ENCODE assay signal across 16 mouse cellular contexts in genomic region chr1:91781182-91781581, GRCm38 (mm10). TPM values are rescaled to one million over a fixed set of nuclear protein-coding genes. Genes with fewer than 3 reads are reported as not detected.
DNase-seq lines count a peak whose midpoint lies in the region; ATAC-seq and TF ChIP-seq lines count a peak whose summit lies in the region.
"Had no signal": no experiment of that assay in that cellular context is flagged by ENCODE, and none has a peak within 500 bp of the region (broad histone marks: within the 10 kb centered on the region; RNA-seq: fewer than 3 reads in every experiment).

No protein-coding gene starts in this region.

- 0 out of 2 replicates have a peak, but pooled peaks have one; percentile 18 for TF ChIP-seq CTCF in heart, adult 2 months (IDR thresholded peaks at IDR 0.05)

- peaks cover 4% of the 10 kb centered on the region for H3K4me1 ChIP-seq in heart, adult 2 months (ENCODE audit: control insufficient read depth, insufficient read depth, low read length)
- peaks cover 6% of the 10 kb centered on the region; the same call in 1 of the 2 replicates for H3K4me1 ChIP-seq in heart, embryonic 12.5 days (replicated peaks)
- H3K4me1 ChIP-seq: forebrain, embryonic 12.5 days; liver, embryonic 15.5 days had no signal

- ATAC-seq in heart, embryonic 12.5 days (ENCODE audit: insufficient number of reproducible peaks, low FRiP score) = no peak
- ATAC-seq in CD4-positive, CD25-positive, alpha-beta regulatory T cell, adult 4 months = no peak
- no peak for ATAC-seq in megakaryocyte progenitor cell, adult 5-6 weeks (replicated peaks; ENCODE audit: poor library complexity)

- no peak overlapping the region for H3K9ac ChIP-seq in heart, adult 2 months (ENCODE audit: low read depth, low read length)
- no peak overlapping the region for H3K9ac ChIP-seq in heart, embryonic 12.5 days
- H3K9ac ChIP-seq: forebrain, embryonic 12.5 days; liver, embryonic 15.5 days had no signal

- no peak for TF ChIP-seq POLR2A in heart, adult 2 months (IDR thresholded peaks at IDR 0.05; ENCODE audit: insufficient read depth, low read depth, low read length)

- DNase-seq in heart, adult 2 months = peak; percentile 65 to 76
- peak; percentile 49 for DNase-seq in adrenal gland, postnatal 25 days
- DNase-seq in gastrocnemius, postnatal 14 days = peak; percentile 71
- peak; percentile 38 for DNase-seq in heart, postnatal 4 days
- DNase-seq: kidney, adult 9 months; lung, postnatal 10 days; spleen, adult 18-20 months; thymus, postnatal 4 days had no signal

- no peak overlapping the region for H3K27ac ChIP-seq in heart, adult 2 months
- H3K27ac ChIP-seq in heart, embryonic 12.5 days (ENCODE audit: poor library complexity, severe bottlenecking) = no peak overlapping the region
- H3K27ac ChIP-seq: forebrain, embryonic 12.5 days; liver, embryonic 15.5 days had no signal

- H3K4me3 ChIP-seq in heart, adult 2 months = no peak overlapping the region
- H3K4me3 ChIP-seq in heart, embryonic 12.5 days = no peak overlapping the region
- H3K4me3 ChIP-seq: forebrain, embryonic 12.5 days; liver, embryonic 15.5 days had no signal

- no peak overlapping the region for H3K4me2 ChIP-seq in heart, embryonic 12.5 days
- H3K4me2 ChIP-seq: forebrain, embryonic 12.5 days; liver, embryonic 15.5 days had no signal

- H3K36me3 ChIP-seq in heart, adult 2 months (ENCODE audit: control insufficient read depth, insufficient read depth, low read length) = no peaks in the 10 kb centered on the region
- H3K36me3 ChIP-seq in heart, embryonic 12.5 days = no peaks in the 10 kb centered on the region
- H3K36me3 ChIP-seq: forebrain, embryonic 12.5 days; liver, embryonic 15.5 days had no signal

- H3K27me3 ChIP-seq in heart, adult 2 months (ENCODE audit: control insufficient read depth, insufficient read depth, low read length) = no peaks in the 10 kb centered on the region
- H3K27me3 ChIP-seq in heart, embryonic 12.5 days (replicated peaks) = peaks cover 7% of the 10 kb centered on the region; the same call in 1 of the 2 replicates
- H3K27me3 ChIP-seq: forebrain, embryonic 12.5 days; liver, embryonic 15.5 days had no signal

- H3K79me2 ChIP-seq in heart, adult 2 months (replicated peaks; ENCODE audit: control insufficient read depth, insufficient read depth, low read length) = no peaks in the 10 kb centered on the region

- no peak for TF ChIP-seq EP300 in heart, adult 2 months (IDR thresholded peaks at IDR 0.05; ENCODE audit: insufficient read depth, low read depth, low read length)

- no peaks in the 10 kb centered on the region for H3K9me3 ChIP-seq in heart, embryonic 12.5 days (replicated peaks)
- H3K9me3 ChIP-seq: forebrain, embryonic 12.5 days; liver, embryonic 15.5 days had no signal

- WGBS in heart, adult 2 months = 44% methylated on average over 7 of the region's 7 CpGs
- WGBS in heart, embryonic 12.5 days = 73% methylated on average over 7 of the region's 7 CpGs

- intact Hi-C loops in heart, adult 2 months (cut with DNase I) = no loop called here
- intact Hi-C loops in gastrocnemius, postnatal 14 days (cut with DNase I; ENCODE audit: low total_unique reads) = no loop called here

RNA-seq across cellular contexts. Expression of gene Twist2, which starts 20.1 kb away (rescaled TPM):
- total RNA-seq in heart, adult 2 months (2021) = 1 to 10 TPM; 1.1 to 2.4 TPM
- polyA plus RNA-seq in heart, adult 2 months (2012; rRNA removed) = 2.5 and 4.7 TPM in 2 replicates
- polyA plus RNA-seq in heart, embryonic 12.5 days (2016; fragmentation: Nextera tagmentation; extraction: Ambion mirVana) = 2.6 and 3.0 TPM in 2 replicates
- total RNA-seq in adrenal gland, postnatal 25 days (2021) = 1.6 and 1.7 TPM in 2 replicates
- total RNA-seq in gastrocnemius, postnatal 14 days (2021) = 1 to 10 TPM; 2.0 to 2.5 TPM
- 1 to 10 TPM; 3.7 to 4.1 TPM for total RNA-seq in heart, postnatal 4 days (2021)
- not detected for polyA plus RNA-seq in CD4-positive, CD25-positive, alpha-beta regulatory T cell, adult 4 months (2017; shearing (Covaris generic))
- not detected in 2 replicates for total RNA-seq in megakaryocyte progenitor cell, adult 5-6 weeks (2015)
- not detected in 2 replicates for total RNA-seq in megakaryocyte progenitor cell, adult 5-6 weeks (2017)
- total RNA-seq: hematopoietic stem cell, adult 5-6 weeks; megakaryocyte-erythroid progenitor cell, adult 5-6 weeks; MEL had no signal
